9 mouse cellular contexts compared by ENCODE assay signal in genomic region chr2:71636590-71636989, GRCm38 (mm10).
A peak's percentile ranks its signal among the peaks of the same experiment; 100 is the strongest.
DNase-seq lines count a peak whose midpoint lies in the region; ATAC-seq lines count a peak whose summit lies in the region.
"Had no signal": no experiment of that assay in that cellular context is flagged by ENCODE, and none has a peak within 500 bp of the region (broad histone marks: within the 10 kb centered on the region; RNA-seq: fewer than 3 reads in every experiment).

No protein-coding gene starts in this region.

- no peak overlapping the region for H3K27ac ChIP-seq in hindbrain, embryonic 14.5 days
- no peak overlapping the region for H3K27ac ChIP-seq in neural tube, embryonic 11.5 days (ENCODE audit: low read depth, low read length)
- H3K27ac ChIP-seq: heart, embryonic 15.5 days; liver, embryonic 15.5 days had no signal

- peaks cover 6% of the 10 kb centered on the region; the same call in 1 of the 2 replicates for H3K4me1 ChIP-seq in hindbrain, embryonic 14.5 days (replicated peaks; ENCODE audit: control insufficient read depth, insufficient read depth, low read length)
- no peaks in the 10 kb centered on the region for H3K4me1 ChIP-seq in neural tube, embryonic 11.5 days (ENCODE audit: control insufficient read depth, insufficient read depth, low read length)
- H3K4me1 ChIP-seq: heart, embryonic 15.5 days; liver, embryonic 15.5 days had no signal

- no peak overlapping the region for H3K4me2 ChIP-seq in hindbrain, embryonic 14.5 days (replicated peaks)
- no peak overlapping the region for H3K4me2 ChIP-seq in neural tube, embryonic 11.5 days (ENCODE audit: low read depth)
- H3K4me2 ChIP-seq: heart, embryonic 15.5 days; liver, embryonic 15.5 days had no signal

- intact Hi-C loops in gastrocnemius, postnatal 36 days (cut with DNase I) = no loop called here

- peak; percentile 61 for DNase-seq in brain, adult 2 months (ENCODE audit: low read depth, low spot score)
- peak; percentile 72 for DNase-seq in embryo, embryonic 11 days
- DNase-seq in hindbrain, embryonic 14.5 days (ENCODE audit: low spot score) = peak; percentile 52
- DNase-seq in neural tube, embryonic 11.5 days (ENCODE audit: low spot score) = peak; percentile 58
- DNase-seq in gastrocnemius, postnatal 36 days = no peak
- DNase-seq in left cerebral cortex, adult 18-20 months (ENCODE audit: low spot score in 2 of 2) = no peak

- no peak overlapping the region for H3K4me3 ChIP-seq in hindbrain, embryonic 14.5 days (replicated peaks; ENCODE audit: low read length)
- no peak overlapping the region for H3K4me3 ChIP-seq in neural tube, embryonic 11.5 days (ENCODE audit: low read depth, low read length)
- H3K4me3 ChIP-seq: heart, embryonic 15.5 days; liver, embryonic 15.5 days had no signal

- 33% methylated on average over 4 of the region's 4 CpGs for WGBS in hindbrain, embryonic 14.5 days
- 48% methylated on average over 4 of the region's 4 CpGs for WGBS in neural tube, embryonic 11.5 days

- ATAC-seq in hindbrain, embryonic 14.5 days (ENCODE audit: low FRiP score) = peak; percentile 71; the same call in 1 of the 2 replicates
- peak; percentile 61 for ATAC-seq in neural tube, embryonic 11.5 days (ENCODE audit: insufficient read depth, low FRiP score, low TSS enrichment)
- ATAC-seq in inflammation-experienced regulatory T-cells, adult 6 months = no peak

- H3K36me3 ChIP-seq in hindbrain, embryonic 14.5 days (replicated peaks; ENCODE audit: control insufficient read depth, insufficient read depth) = no peaks in the 10 kb centered on the region
- no peaks in the 10 kb centered on the region for H3K36me3 ChIP-seq in neural tube, embryonic 11.5 days (ENCODE audit: control insufficient read depth, insufficient read depth, low read length)
- H3K36me3 ChIP-seq: heart, embryonic 15.5 days; liver, embryonic 15.5 days had no signal

- 0 out of 2 replicates have a peak, but pooled peaks cover 5% of the 10 kb centered on the region for H3K9me3 ChIP-seq in hindbrain, embryonic 14.5 days (ENCODE audit: control insufficient read depth, low read length)
- no peaks in the 10 kb centered on the region for H3K9me3 ChIP-seq in neural tube, embryonic 11.5 days (ENCODE audit: control insufficient read depth, low read length)
- H3K9me3 ChIP-seq: heart, embryonic 15.5 days; liver, embryonic 15.5 days had no signal

- no peak overlapping the region for H3K9ac ChIP-seq in hindbrain, embryonic 14.5 days
- H3K9ac ChIP-seq in neural tube, embryonic 11.5 days (ENCODE audit: low read length) = no peak overlapping the region
- H3K9ac ChIP-seq: heart, embryonic 15.5 days; liver, embryonic 15.5 days had no signal

- H3K27me3 ChIP-seq in hindbrain, embryonic 14.5 days (ENCODE audit: control insufficient read depth, insufficient read depth, low read length) = no peaks in the 10 kb centered on the region
- no peaks in the 10 kb centered on the region for H3K27me3 ChIP-seq in neural tube, embryonic 11.5 days (ENCODE audit: control insufficient read depth, insufficient read depth, low read length)

Comparison
In these comparisons a context has a peak if more than half of its experiments do, and no peak if none do; other contexts are left out.
1. DNase-seq: peak in brain, adult 2 months (single experiment), embryo, embryonic 11 days (single experiment), hindbrain, embryonic 14.5 days (single experiment) and neural tube, embryonic 11.5 days (single experiment); none in gastrocnemius, postnatal 36 days (0 of 2) and left cerebral cortex, adult 18-20 months (0 of 2).